Mouse (Mus musculus) thymus, adult 2 months (tissue): Measurements from ENCODE around the gene Nme2.

ENCODE experiments used
- CTCF ChIP-seq: fragments of 200-500 bp; IDR thresholded peaks from 2 replicates; pipeline ENCODE4 v1.5.1; 2012; ENCODE audit warnings: mild to moderate bottlenecking, control low read depth, low read length, moderate library complexity, borderline replicate concordance; ENCODE audit not compliant: control insufficient read depth, poor library complexity, insufficient read depth; ENCODE audit errors: extremely low read depth
- POLR2A ChIP-seq: fragments of 200-500 bp; IDR thresholded peaks from 2 replicates; pipeline ENCODE4 v1.6.1; 2012; ENCODE audit warnings: mild to moderate bottlenecking, low read length, control low read depth, moderate library complexity; ENCODE audit not compliant: control insufficient read depth, poor library complexity, insufficient read depth; ENCODE audit errors: extremely low read depth

DNA sequence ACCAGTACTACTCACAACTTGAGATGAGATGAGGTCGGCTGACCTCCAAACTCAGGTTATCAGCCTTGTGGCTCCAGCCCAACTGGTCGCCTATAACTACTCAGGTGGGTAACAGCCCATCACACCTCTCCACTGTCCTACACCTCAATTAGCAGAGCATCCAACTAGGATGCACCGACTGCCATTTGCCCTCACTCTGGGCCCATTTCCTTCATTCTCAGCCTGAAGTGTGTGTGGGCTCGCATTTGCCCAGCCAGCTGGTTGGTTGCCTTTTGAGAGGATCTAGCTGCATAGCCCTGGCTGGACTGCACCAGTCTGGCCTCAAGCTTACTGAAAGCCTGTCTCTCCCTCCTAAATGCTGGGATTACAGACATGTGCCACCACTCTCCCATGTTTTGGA, 1.7 kb upstream of the Nme2 start:
- no peak for TF ChIP-seq CTCF
- TF ChIP-seq POLR2A = no peak
